Mouse (Mus musculus) ES-E14 (cell line): ENCODE data around the gene Acox2. TPM values are rescaled to one million over a fixed set of nuclear protein-coding genes. Genes with fewer than 3 reads are reported as not detected.

ENCODE experiments used
- DNase-seq: peaks from one replicate; pipeline ENCODE4 v3.0.0-alpha.2; 2013; ENCODE audit warnings: low read depth, low spot score
- H3K27ac ChIP-seq: 2 replicates; pipeline ENCODE4 v1.5.1; 2012; ENCODE audit warnings: low read depth, mild to moderate bottlenecking, low read length, moderate library complexity, mixed read lengths; ENCODE audit not compliant: poor library complexity, insufficient read depth, severe bottlenecking
- H3K36me3 ChIP-seq: 2 replicates; pipeline ENCODE4 v1.6.1; 2012; ENCODE audit warnings: mild to moderate bottlenecking, low read length, moderate library complexity, mixed read lengths; ENCODE audit not compliant: control insufficient read depth, poor library complexity, insufficient read depth, severe bottlenecking
- H3K4me1 ChIP-seq, 2 experiments: fragments of 150-350 bp in 1 of 2; sonication (generic) in 1 of 2; 2 replicates each; pipeline ENCODE4 v1.6.1; 2012; ENCODE audit warnings: low read length in 2 of 2, mild to moderate bottlenecking in 1 of 2, mixed read lengths in 1 of 2; ENCODE audit not compliant: control insufficient read depth in 2 of 2, insufficient read depth in 2 of 2, poor library complexity in 1 of 2
- H3K4me3 ChIP-seq, 2 experiments: fragments of 150-350 bp in 1 of 2; sonication (generic) in 1 of 2; 2 replicates each; pipeline ENCODE4 v1.5.1; 2012; ENCODE audit warnings: low read length in 2 of 2, low read depth in 1 of 2, mild to moderate bottlenecking in 1 of 2, mixed read lengths in 1 of 2; ENCODE audit not compliant: insufficient read depth in 1 of 2, poor library complexity in 1 of 2, severe bottlenecking in 1 of 2
- H3K9ac ChIP-seq: 2 replicates; pipeline ENCODE4 v1.6.1; 2012; ENCODE audit warnings: low read depth, mild to moderate bottlenecking, low read length, mixed read lengths; ENCODE audit not compliant: poor library complexity, insufficient read depth, severe bottlenecking
- H3K9me3 ChIP-seq: fragments of 150-350 bp; sonication (generic); 2 replicates; pipeline ENCODE4 v1.6.1; 2012; ENCODE audit warnings: low read depth, mild to moderate bottlenecking, low read length; ENCODE audit not compliant: control insufficient read depth, insufficient read depth
- CHD2 ChIP-seq: IDR thresholded peaks from 2 replicates; pipeline ENCODE4 v1.6.1; 2014; ENCODE audit warnings: mild to moderate bottlenecking, low read depth, low read length, inconsistent platforms
- HCFC1 ChIP-seq: IDR thresholded peaks from 2 replicates; pipeline ENCODE4 v1.6.1; 2012; ENCODE audit warnings: low read length, inconsistent platforms, borderline replicate concordance; ENCODE audit not compliant: insufficient read depth
- MAFK ChIP-seq: IDR thresholded peaks from 2 replicates; pipeline ENCODE4 v1.6.1; 2014; ENCODE audit warnings: mild to moderate bottlenecking, low read depth, low read length, inconsistent platforms; ENCODE audit not compliant: insufficient read depth
- ZC3H11A ChIP-seq: IDR thresholded peaks from 2 replicates; pipeline ENCODE4 v1.6.1; 2012; ENCODE audit warnings: low read depth, mild to moderate bottlenecking, inconsistent platforms, low read length, borderline replicate concordance
- ZNF384 ChIP-seq: IDR thresholded peaks from 2 replicates; pipeline ENCODE4 v1.6.1; 2012; ENCODE audit warnings: low read depth, low read length, inconsistent platforms
- in situ Hi-C, 2 experiments: fragments of 600-800 bp; cut with MboI; formaldehyde crosslinking; loops; one replicate each; pipeline ENCODE4 v1.15.1; 2025; ENCODE audit warnings: low sequenced_read_pairs in 2 of 2, inconsistent platforms in 1 of 2; ENCODE audit not compliant: unreplicated experiment in 2 of 2
- total RNA-seq: library from RNA; depleted of rRNA; stranded (reverse); fragments of 300-350 nt; gene quantifications from 2 replicates; pipeline ENCODE4 v1.2.3, GENCODE M21; 2012; rRNA removed

The Acox2 gene
- total RNA-seq: not detected in 2 replicates

DNA sequence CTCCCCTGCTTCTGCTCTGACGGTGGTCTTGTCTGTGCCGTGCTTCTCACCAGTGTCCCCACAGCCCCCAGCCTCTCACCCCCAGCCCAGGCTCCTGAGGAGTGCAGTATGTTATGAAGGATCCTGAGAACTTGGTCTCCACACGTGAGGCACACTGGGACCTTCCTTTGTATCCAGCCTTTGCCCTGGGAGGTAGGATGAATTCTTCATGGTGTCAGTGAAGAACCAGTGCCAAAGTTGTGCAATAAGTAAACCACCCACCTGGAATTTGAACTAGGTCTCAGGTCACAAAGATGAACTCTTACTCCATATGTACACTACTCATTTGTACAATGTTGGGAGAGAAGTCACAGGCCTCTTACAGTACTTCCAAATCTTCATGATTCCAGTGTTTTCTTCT, at the start of gene Acox2:
Gene Acox2 (minus strand): TSS at position 188 of the 400 bp plus-strand sequence.
- no peak within 1 kb of the TSS for H3K9ac ChIP-seq
- no peak within 1 kb of the TSS for H3K27ac ChIP-seq
- H3K36me3 ChIP-seq: no peaks in the 10 kb centered on the region
- H3K9me3 ChIP-seq: no peaks in the 10 kb centered on the region
- no peak within 1 kb of the TSS for H3K4me3 ChIP-seq
- H3K4me1 ChIP-seq: no peaks in the 10 kb centered on the region
- in situ Hi-C loops: no loop called here
- no peak for DNase-seq
- no peak for TF ChIP-seq CHD2
- no peak for TF ChIP-seq HCFC1
- no peak for TF ChIP-seq MAFK
- no peak for TF ChIP-seq ZNF384
- no peak for TF ChIP-seq ZC3H11A

DNA sequence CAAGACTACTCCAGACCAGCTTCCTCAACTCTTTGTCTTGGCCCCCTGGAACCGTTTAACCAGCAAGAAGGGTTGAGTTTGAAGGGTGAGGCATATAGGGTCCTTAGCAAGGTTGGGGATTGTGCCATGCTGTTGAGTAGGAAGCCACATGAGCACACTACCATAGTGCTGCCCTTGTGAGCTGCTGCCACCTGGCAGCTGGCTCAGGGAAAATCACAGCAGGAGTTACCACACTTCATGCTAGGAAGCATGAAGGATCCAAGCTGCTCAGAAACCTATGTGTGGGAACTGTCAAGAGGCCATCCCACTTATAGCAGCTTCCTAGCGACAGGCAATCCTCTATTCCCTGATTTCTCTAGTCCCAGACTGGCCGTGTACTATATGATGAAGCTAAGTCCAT, 49.5 kb upstream of the Acox2 start:
- H3K9me3 ChIP-seq: no peaks in the 10 kb centered on the region
- no peak overlapping the region for H3K4me3 ChIP-seq
- no peak overlapping the region for H3K27ac ChIP-seq
- no peaks in the 10 kb centered on the region for H3K36me3 ChIP-seq
- DNase-seq: no peak
- in situ Hi-C loops: no loop called here
- TF ChIP-seq HCFC1: no peak
- no peak for TF ChIP-seq CHD2
- TF ChIP-seq MAFK: no peak
- TF ChIP-seq ZC3H11A: no peak
- no peak for TF ChIP-seq ZNF384
- H3K9ac ChIP-seq: no peak overlapping the region
- peaks cover 0 to 2% of the 10 kb centered on the region in 2 experiments; a peak in 2 of 4 replicates for H3K4me1 ChIP-seq

DNA sequence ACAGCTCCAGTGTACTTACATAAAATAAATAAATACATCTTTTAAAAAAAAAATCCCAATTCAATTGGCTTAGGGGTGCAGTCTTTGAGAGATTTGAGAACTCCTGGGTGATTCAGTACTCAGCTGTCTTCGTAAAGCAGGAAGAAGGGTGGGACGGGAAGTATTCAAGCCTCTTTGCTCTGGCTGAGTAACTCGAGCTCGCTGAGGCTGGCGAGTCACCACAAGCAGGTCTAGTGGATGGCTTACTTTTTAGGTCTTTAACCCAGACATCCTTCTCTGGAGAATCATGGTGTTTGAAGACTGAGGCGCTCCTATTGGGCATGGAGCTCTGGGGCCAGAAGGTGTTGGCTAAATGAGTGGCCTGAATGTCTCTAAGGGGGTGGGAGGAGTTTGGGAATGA, 47.7 kb upstream of the Acox2 start:
- TF ChIP-seq MAFK (no peak), ZC3H11A (no peak), ZNF384 (no peak)
- H3K4me1 ChIP-seq: peaks cover 0 to 2% of the 10 kb centered on the region in 2 experiments; a peak in 2 of 4 replicates
- H3K9me3 ChIP-seq: no peaks in the 10 kb centered on the region
- no peak overlapping the region for H3K27ac ChIP-seq
- no peak overlapping the region for H3K4me3 ChIP-seq
- in situ Hi-C loops: no loop called here
- DNase-seq: no peak
- no peaks in the 10 kb centered on the region for H3K36me3 ChIP-seq
- H3K9ac ChIP-seq: no peak overlapping the region

- DNase-seq: no peak
- Histone ChIP-seq H3K4me1 (peaks cover 0 to 2% of the 10 kb centered on the region in 2 experiments; a peak in 2 of 4 replicates), H3K27ac (no peak overlapping the region), H3K36me3 (no peaks in the 10 kb centered on the region), H3K9me3 (no peaks in the 10 kb centered on the region), H3K9ac (no peak overlapping the region), H3K4me3 (no peak overlapping the region)
- TF ChIP-seq HCFC1: no peak
- no peak for TF ChIP-seq ZNF384
- no peak for TF ChIP-seq CHD2
- no peak for TF ChIP-seq MAFK
- no peak for TF ChIP-seq ZC3H11A
- in situ Hi-C loops: no loop called here
These were observed 45.9 kb upstream of the Acox2 start for GRCm38 (mm10) chr14:8305014-8305413.

DNA sequence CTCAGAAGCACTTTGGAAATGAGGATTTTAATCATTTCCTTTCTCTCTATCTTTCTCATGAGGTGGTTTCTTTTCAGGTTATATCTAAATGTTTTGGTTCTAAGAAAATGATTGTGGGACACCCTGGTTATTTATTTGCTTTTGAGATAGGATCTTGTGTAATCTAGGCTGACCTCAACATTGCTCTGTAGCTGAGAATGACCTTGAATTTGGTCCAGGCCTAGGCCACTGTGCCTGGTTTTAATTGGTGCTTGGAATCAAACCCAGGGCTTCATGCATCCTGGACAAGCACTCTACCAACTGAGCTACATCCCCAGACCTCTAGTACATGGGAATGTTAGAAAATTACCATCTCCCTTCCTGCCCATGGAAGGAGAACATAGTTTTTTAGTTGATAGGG, 44.9 kb upstream of the Acox2 start:
- no peak overlapping the region for H3K4me3 ChIP-seq
- DNase-seq: no peak
- TF ChIP-seq ZNF384 (no peak), MAFK (no peak), CHD2 (no peak), ZC3H11A (no peak), HCFC1 (no peak)
- no peaks in the 10 kb centered on the region for H3K4me1 ChIP-seq
- H3K36me3 ChIP-seq: no peaks in the 10 kb centered on the region
- no peak overlapping the region for H3K27ac ChIP-seq
- in situ Hi-C loops: no loop called here
- H3K9ac ChIP-seq: no peak overlapping the region
- H3K9me3 ChIP-seq: no peaks in the 10 kb centered on the region
